Mouse (Mus musculus): ENCODE measurements around the gene 4932438A13Rik.

4932438A13Rik gene

DNA sequence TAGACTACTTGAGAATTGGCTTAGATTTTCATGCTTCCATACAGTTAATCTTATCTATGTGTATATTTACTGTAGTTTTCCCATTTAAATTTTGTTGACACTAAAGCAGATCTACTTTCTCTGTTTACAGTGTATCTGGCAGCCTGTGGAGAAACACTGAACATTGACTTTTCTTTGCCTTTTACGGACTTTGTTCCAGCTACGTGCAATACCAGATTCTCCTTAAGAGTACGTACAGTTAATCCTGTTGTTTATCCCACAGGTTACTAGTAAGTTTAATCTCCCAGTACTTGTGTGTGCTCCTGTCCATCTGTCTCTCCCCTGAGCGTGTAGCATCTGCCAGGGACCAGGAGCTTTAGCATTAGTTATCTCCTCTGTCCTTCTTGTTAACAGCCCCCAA, 55.4 kb downstream of the 4932438A13Rik start:
- no peak for DNase-seq (ENCODE audit: low read depth, low spot score)

DNA sequence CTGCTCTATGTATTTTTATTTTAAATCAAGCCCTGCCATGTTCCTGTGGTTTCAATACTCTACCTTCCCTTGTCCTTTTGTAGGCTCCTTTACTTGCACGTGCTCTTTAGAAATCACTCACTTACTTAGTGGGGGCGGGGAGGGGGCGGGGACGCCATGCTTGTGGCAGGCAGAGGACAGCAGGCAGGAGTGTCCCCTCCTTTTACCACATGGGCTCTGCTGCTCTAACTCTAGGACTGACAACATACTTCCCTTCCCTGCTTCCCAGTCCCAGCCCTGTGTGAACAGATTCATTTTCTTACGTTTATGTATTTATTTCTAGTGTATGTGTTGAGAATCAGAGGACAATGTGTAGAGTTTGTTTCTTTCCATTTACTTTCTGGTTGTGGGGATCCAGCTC, 78.7 kb downstream of the 4932438A13Rik start:
- no peak for DNase-seq (ENCODE audit: low read depth, low spot score)

DNA sequence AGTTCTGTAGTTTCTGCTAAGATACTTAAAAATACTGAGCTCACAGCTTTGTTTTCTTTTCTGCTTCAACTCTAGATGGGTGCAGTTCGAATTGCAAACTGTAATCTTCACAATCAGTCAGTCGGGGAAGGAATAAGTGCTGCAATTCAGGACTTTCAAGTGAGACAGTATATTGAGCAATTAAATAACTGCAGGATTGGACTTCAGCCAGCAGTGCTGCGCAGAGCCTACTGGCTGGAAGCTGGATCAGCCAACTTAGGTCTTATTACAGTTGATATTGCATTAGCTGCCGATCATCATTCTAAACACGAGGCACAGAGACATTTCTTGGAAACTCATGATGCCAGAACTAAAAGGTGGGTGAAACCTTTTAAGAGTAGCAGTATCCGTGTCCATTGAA, 79.2 kb downstream of the 4932438A13Rik start:
- no peak for DNase-seq (ENCODE audit: low read depth, low spot score)

DNA sequence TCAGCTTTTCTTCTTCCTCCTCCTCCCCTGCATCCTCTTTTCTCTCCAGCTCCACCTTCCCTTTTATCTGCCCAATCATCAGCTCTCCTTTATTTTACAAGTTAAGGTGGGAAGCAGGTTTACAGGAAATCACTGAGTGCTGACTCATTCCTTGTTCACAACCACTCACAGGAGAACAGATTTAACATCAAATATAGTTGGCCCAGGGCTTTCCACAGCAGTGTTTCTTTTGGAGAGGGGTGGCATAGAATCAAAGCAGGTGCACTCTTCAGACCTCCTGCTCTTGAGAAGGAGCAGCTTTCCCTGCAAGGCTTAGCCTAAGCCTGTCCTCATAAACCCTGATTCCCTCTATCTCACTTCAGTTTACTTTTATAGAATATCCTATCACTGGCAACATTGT, 80.8 kb downstream of the 4932438A13Rik start:
- DNase-seq (ENCODE audit: low read depth, low spot score) = no peak

DNA sequence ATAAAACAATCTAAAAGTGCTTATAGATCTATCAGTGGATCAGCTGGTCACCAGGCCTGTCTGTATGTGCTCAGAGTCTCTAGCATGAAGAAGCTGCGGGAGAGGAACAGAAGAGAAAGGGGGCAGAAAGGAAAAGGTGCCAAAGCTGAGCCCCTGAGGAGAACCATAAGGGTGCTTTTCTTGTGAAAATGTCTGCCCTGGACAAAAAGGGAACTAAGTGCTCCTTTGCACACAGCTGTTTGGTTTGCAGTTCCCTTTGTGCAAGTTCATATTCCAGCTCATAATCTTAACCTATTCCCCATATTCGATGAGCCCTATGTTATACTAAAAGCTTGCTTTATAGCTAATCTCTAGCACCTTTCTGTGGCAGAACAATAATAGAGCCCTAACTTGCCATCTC, 175.1 kb downstream of the 4932438A13Rik start:
- DNase-seq (ENCODE audit: low read depth, low spot score) = no peak

DNA sequence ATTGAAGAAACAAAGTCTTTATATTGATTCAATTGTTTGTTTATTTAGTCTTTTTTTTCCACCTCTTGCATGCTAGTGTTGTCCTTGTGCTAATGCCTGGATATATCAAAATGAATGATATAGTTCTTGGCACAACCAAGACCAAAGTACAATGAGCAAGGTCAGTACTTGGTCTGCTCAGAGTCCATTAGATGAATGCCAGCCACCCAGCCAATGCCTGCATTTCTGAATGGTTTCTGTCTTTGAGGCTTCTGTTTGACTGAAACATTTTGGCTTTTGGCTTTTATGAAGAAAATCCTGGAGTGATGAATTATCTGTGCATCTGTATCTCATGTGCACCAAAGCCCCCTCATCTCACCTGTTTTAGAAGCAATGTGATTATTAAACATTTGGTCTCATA, 176.9 kb downstream of the 4932438A13Rik start:
- DNase-seq (ENCODE audit: low read depth, low spot score) = no peak

DNA sequence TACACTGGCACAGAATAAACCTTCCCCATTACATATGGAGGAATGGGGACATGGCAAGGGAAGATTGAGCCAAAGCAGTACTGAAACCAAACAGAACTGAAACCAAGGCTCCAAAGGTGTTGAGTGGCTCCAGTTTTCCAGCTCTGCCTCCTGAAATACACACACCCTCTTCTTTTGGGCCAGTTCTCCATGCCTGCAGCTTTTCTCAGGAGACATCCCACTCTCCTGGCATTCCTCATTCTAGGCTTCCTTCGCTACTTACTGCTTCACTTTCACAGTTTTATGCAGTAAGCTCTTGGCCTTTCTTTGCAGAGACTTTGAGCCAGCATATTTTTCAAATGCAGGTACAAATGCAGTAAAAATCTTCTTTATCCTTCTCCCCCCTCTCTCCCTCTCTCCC, 188.6 kb downstream of the 4932438A13Rik start:
- no peak for DNase-seq (ENCODE audit: low read depth, low spot score)

DNA sequence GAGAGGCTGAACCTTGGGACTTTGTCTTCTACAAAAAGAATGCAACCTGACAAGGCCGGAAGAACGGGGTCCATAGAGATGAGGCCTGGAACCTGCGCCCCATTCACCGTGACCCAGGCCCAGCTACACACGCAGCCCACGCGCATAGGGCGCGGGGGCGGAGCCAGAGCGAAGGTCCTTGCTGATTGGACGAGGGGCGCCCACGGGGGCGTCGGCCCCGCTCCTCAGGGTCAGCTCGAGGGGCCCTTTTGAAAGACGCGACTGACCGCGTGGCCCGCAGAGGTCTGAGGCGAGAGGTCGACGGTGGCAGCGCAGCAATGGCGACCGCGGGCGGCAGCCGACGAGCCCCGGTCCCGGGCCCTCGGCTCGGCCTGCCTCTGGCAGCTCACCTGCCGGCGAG, 200.5 kb downstream of the 4932438A13Rik start, which contains the start of gene Adad1:
Gene Adad1 (plus strand): TSS at position 122 of the 400 bp plus-strand sequence.
- no peak for DNase-seq (ENCODE audit: low read depth, low spot score)

DNA sequence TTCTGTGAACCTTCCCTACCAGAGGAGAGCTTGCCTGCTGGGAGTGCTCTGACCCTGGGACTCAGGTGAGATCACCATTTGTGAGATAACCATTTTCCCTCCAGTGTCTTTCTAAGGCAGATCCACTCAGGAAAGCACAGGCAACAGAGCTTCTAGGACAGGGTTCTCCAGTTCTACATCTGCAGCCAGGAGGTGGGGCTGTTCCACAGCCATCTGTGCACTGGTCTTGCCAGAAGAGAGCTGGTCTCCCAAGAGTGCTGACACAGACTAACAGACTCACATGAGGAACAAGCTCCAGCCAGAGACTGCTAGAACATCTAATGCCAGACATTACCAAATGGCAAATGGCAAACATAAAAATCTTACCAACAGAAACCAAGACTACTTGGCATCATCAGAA, 210.3 kb downstream of the 4932438A13Rik start:
- no peak for DNase-seq (ENCODE audit: low read depth, low spot score)

DNA sequence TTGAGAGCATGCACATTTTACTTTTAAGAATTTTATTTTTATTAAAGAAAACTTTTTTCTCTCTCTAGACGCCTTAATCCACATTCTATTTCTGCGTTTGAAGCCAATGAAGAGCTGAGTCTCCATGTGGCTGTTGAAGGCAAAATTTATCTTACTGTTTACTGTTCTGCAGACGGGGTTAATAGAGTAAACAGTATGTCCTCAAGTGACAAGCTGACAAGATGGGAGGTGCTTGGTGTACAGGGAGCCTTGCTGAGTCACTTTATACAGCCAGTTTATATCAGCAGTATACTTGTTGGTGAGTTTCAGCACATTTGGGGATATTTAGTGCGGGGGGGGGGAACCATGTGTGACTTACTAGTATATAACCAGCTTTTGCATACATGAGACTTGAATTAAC, 222.0 kb downstream of the 4932438A13Rik start:
- no peak for DNase-seq (ENCODE audit: low read depth, low spot score)

DNA sequence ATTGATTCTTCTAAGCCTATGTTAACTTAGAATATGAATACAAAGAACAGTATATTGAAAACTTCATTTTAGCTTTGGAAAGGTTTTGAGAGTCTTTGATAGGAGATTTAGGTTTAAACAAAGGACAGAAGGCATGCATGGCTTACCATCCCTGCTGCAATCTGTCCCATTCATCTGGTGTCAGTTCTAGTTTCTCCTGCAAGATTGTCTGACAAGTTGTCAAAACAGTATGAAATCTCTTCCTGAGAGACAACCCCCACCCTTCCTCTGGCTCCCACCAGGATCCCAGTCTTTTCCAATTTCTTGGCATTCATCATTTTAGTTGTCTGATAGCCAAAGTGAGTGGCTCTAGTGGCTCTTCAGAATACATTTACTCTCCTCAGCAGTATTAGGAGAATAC, 227.8 kb downstream of the 4932438A13Rik start:
- DNase-seq (ENCODE audit: low read depth, low spot score) = no peak

Measured in c-Kit-negative CD71-positive TER-119-positive erythroid progenitor cells, embryonic 14.5 days (primary cell).